Mouse (Mus musculus) MEL (cell line): ENCODE data around the gene Stag1.

Experiments
- CTCF ChIP-seq, 3 experiments: IDR thresholded peaks in 2 of 3; conservative IDR thresholded peaks in 1 of 3; 2 replicates each; pipeline ENCODE4 v1.5.1; 2011 to 2012; ENCODE audit warnings: low read length in 3 of 3, low read depth in 2 of 3, mild to moderate bottlenecking in 2 of 3, improper control_type of control experiment in 1 of 3, inconsistent platforms in 1 of 3, mixed read lengths in 1 of 3, moderate library complexity in 1 of 3; ENCODE audit not compliant: control insufficient read depth in 1 of 3, insufficient read depth in 1 of 3, poor library complexity in 1 of 3, severe bottlenecking in 1 of 3
- EP300 ChIP-seq, 2 experiments: IDR thresholded peaks; 2 replicates each; pipeline ENCODE4 v1.6.1; 2011; ENCODE audit warnings: improper control_type of control experiment in 2 of 2, low read length in 2 of 2, low read depth in 1 of 2, mild to moderate bottlenecking in 1 of 2
- ETS1 ChIP-seq: IDR thresholded peaks from 2 replicates; pipeline ENCODE4 v1.6.1; 2012; ENCODE audit warnings: low read depth, mild to moderate bottlenecking, inconsistent platforms, low read length, improper control_type of control experiment, moderate library complexity
- KAT2A ChIP-seq: conservative IDR thresholded peaks from 2 replicates; pipeline ENCODE4 v1.6.1; 2012; ENCODE audit warnings: low read depth, low read length, improper control_type of control experiment, inconsistent platforms
- MXI1 ChIP-seq: IDR thresholded peaks from 2 replicates; pipeline ENCODE4 v1.6.1; 2011; ENCODE audit warnings: mild to moderate bottlenecking, low read depth, low read length, improper control_type of control experiment
- MYC ChIP-seq: IDR thresholded peaks from 2 replicates; pipeline ENCODE4 v1.6.1; 2011; ENCODE audit warnings: low read depth, mild to moderate bottlenecking, low read length, improper control_type of control experiment, moderate library complexity
- POLR2A ChIP-seq, 2 experiments: IDR thresholded peaks; 2 replicates each; pipeline ENCODE4 v1.6.1; 2011 to 2012; ENCODE audit warnings: low read length in 2 of 2, mild to moderate bottlenecking in 2 of 2, control low read depth in 1 of 2, improper control_type of control experiment in 1 of 2, low read depth in 1 of 2, moderate library complexity in 1 of 2; ENCODE audit not compliant: control insufficient read depth in 1 of 2, insufficient read depth in 1 of 2, poor library complexity in 1 of 2
- POLR2AphosphoS2 ChIP-seq: IDR thresholded peaks from 2 replicates; pipeline ENCODE4 v1.6.1; 2011; ENCODE audit warnings: low read length, improper control_type of control experiment
- TCF12 ChIP-seq: IDR thresholded peaks from 2 replicates; pipeline ENCODE4 v1.6.1; 2014; ENCODE audit warnings: low read depth, mild to moderate bottlenecking, inconsistent platforms, low read length, improper control_type of control experiment, moderate library complexity
- ZC3H11A ChIP-seq: IDR thresholded peaks from 2 replicates; pipeline ENCODE4 v1.6.1; 2012; ENCODE audit warnings: low read depth, mild to moderate bottlenecking, inconsistent platforms, low read length, improper control_type of control experiment
- ZMIZ1 ChIP-seq: IDR thresholded peaks from 2 replicates; pipeline ENCODE4 v1.6.1; 2012; ENCODE audit warnings: low read depth, mild to moderate bottlenecking, inconsistent platforms, low read length, improper control_type of control experiment, moderate library complexity

DNA sequence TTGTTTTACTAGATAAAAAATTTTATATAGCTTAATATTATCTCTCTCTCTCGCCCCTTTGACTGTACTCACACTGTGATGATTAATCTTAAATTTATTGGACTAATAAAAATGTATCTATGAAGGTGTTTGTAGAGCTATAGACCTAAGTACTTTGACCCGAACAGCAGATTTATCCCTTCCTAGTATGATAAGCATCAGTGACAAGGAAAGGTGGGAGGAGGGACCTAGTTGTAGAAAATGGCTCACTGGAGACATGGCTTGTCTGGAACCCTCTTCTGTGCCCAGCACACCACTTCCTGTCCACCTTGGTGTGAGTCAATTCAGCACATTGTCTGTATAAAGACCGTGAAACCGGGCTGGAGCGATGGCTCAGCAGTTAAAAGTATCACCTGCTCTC is 393.0 kb downstream of the Stag1 start:
- TF ChIP-seq EP300 (IDR thresholded peaks at IDR 0.05; ENCODE audit: low read depth in 1 of 2, low read length in 2 of 2) (no peak), ETS1 (no peak), ZC3H11A (no peak), CTCF (IDR thresholded peaks at IDR 0.05 in 2 of 3, conservative IDR thresholded peaks at IDR 0.05 in 1 of 3; ENCODE audit: control insufficient read depth in 1 of 3, insufficient read depth in 1 of 3, low read depth in 2 of 3, low read length in 3 of 3, poor library complexity in 1 of 3, severe bottlenecking in 1 of 3) (no peak), MYC (no peak), TCF12 (no peak), ZMIZ1 (no peak), KAT2A (no peak), POLR2A (IDR thresholded peaks at IDR 0.05; ENCODE audit: control insufficient read depth in 1 of 2, insufficient read depth in 1 of 2, low read depth in 1 of 2, low read length in 2 of 2, poor library complexity in 1 of 2) (no peak), POLR2AphosphoS2 (no peak), MXI1 (no peak)
